Mouse (Mus musculus) forebrain, embryonic 12.5 days (tissue): ENCODE data around the gene Slc8a3. TPM values are rescaled to one million over a fixed set of nuclear protein-coding genes. Genes with fewer than 3 reads are reported as not detected.
A peak's percentile ranks its signal among the peaks of the same experiment; 100 is the strongest.

Experiments used
- ATAC-seq: fragments of 200-750 bp; cut with Nextera tagmentation; 2 replicates; pipeline ENCODE4 v1.8.0; 2017; ENCODE audit warnings: moderate TSS enrichment; ENCODE audit not compliant: low FRiP score
- H3K27ac ChIP-seq: fragments of 300-500 bp; sonication (generic); 2 replicates; pipeline ENCODE4 v1.5.1; 2016; ENCODE audit warnings: mild to moderate bottlenecking
- H3K27me3 ChIP-seq: fragments of 300-500 bp; sonication (generic); 2 replicates; pipeline ENCODE4 v1.6.1; 2016; ENCODE audit warnings: mild to moderate bottlenecking
- H3K36me3 ChIP-seq: fragments of 300-500 bp; sonication (generic); replicated peaks from 2 replicates; pipeline ENCODE4 v1.6.1; 2016; ENCODE audit warnings: mild to moderate bottlenecking
- H3K4me1 ChIP-seq: fragments of 300-500 bp; sonication (generic); 2 replicates; pipeline ENCODE4 v1.6.1; 2016
- H3K4me2 ChIP-seq: fragments of 300-500 bp; sonication (generic); 2 replicates; pipeline ENCODE4 v1.6.1; 2016; ENCODE audit warnings: mild to moderate bottlenecking, moderate library complexity
- H3K4me3 ChIP-seq: fragments of 300-500 bp; sonication (generic); replicated peaks from 2 replicates; pipeline ENCODE4 v1.5.1; 2016; ENCODE audit warnings: mild to moderate bottlenecking
- H3K9ac ChIP-seq: fragments of 300-500 bp; sonication (generic); 2 replicates; pipeline ENCODE4 v1.6.1; 2016; ENCODE audit warnings: mild to moderate bottlenecking
- H3K9me3 ChIP-seq: fragments of 300-500 bp; sonication (generic); 2 replicates; pipeline ENCODE4 v1.6.1; 2016
- WGBS: fragments of 180-500 bp; shearing (Covaris S2); methylation state at CpG from one replicate; pipeline ENCODE4 v1.1.7; 2016; 5-methylcytosine and 5-hydroxymethylcytosine counted together
- polyA plus RNA-seq: library from polyadenylated mRNA; unstranded; fragments of >200 nt; fragmentation: Nextera tagmentation; extraction: Ambion mirVana; gene quantifications from 2 replicates; pipeline ENCODE4 v1.2.1, GENCODE M21; 2016

The Slc8a3 gene
- polyA plus RNA-seq, 1 experiment from 2014 or later, result 2.2 TPM

DNA sequence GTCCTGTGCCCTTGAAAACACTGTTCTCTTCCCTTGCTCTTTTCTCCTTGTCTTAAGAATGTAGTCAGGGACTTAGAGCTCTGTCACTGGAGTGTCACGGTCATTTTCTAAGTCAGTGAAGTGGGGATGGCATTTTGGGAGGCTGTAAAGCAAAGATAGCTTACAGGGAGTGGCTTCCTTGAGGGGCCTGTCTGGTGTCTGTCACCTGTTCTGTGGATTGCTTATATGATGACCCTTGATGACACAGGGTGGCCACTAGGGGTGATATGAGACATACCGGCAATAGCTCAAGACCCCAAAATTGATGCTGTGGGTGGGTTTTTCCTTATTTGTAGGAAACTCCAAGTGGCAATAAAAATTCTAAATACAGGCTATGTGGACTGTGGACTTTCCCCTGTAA, 164.5 kb downstream of the Slc8a3 start:
- Histone ChIP-seq H3K9me3 (no peaks in the 10 kb centered on the region), H3K9ac (no peak overlapping the region), H3K27ac (no peak overlapping the region), H3K27me3 (0 out of 2 replicates have a peak, but pooled peaks cover 6% of the 10 kb centered on the region), H3K4me1 (peaks cover 8% of the 10 kb centered on the region), H3K4me3 (no peak overlapping the region), H3K36me3 (no peaks in the 10 kb centered on the region), H3K4me2 (no peak overlapping the region)
- 87% methylated on average over 2 of the region's 2 CpGs for WGBS
- ATAC-seq, result no peak

DNA sequence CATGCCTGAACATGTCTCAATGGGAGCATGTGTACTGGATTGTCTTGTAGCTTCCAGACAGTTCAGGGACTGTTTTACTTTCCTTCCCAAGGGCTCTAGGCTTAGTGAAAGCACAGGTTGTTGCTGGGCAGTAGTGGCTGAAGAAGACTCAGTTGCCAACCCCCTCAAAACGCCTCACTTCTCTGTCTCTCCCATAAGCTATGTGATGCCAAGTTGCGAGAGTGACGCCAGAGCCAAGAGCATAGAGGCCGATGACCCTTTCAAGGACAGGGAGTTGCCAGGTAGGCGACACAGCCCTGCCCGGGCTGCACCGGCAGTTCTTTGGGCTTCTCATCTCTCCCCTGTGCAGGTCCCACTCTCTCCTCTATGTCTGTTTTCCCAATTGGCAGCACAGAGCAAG, 164.9 kb downstream of the Slc8a3 start:
- Histone ChIP-seq H3K4me2 (no peak overlapping the region), H3K4me1 (peaks cover 8% of the 10 kb centered on the region), H3K36me3 (no peaks in the 10 kb centered on the region), H3K27ac (no peak overlapping the region), H3K27me3 (0 out of 2 replicates have a peak, but pooled peaks cover 6% of the 10 kb centered on the region), H3K9me3 (no peaks in the 10 kb centered on the region), H3K9ac (no peak overlapping the region), H3K4me3 (no peak overlapping the region)
- ATAC-seq, result no peak
- 94% methylated on average over 7 of the region's 7 CpGs for WGBS

DNA sequence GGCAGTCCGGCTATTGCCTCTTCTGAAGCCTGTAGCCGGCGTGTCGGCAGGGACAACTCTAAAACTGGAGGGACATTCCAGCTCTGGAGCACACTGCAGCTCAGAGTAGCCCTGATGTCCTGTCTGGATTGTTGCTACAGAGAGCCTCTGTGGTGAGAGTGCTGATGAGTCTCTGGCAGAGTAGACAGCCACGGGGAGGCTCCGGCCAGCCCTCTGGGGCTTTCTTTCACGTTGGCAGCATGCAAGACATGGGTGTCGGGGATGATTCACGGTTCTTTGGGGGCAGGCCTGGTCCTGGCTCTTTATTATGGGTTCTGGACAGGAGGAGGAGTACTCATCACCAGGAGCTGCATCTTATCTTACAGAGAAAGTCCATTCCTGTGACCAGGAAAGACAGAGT, 165.8 kb downstream of the Slc8a3 start:
- Histone ChIP-seq H3K27me3 (0 out of 2 replicates have a peak, but pooled peaks cover 6% of the 10 kb centered on the region), H3K4me1 (peaks cover 8% of the 10 kb centered on the region), H3K36me3 (no peaks in the 10 kb centered on the region), H3K27ac (no peak overlapping the region), H3K4me3 (no peak overlapping the region), H3K9me3 (no peaks in the 10 kb centered on the region), H3K4me2 (no peak overlapping the region), H3K9ac (no peak overlapping the region)
- WGBS, result 94% methylated on average over 9 of the region's 9 CpGs
- ATAC-seq, result no peak

DNA sequence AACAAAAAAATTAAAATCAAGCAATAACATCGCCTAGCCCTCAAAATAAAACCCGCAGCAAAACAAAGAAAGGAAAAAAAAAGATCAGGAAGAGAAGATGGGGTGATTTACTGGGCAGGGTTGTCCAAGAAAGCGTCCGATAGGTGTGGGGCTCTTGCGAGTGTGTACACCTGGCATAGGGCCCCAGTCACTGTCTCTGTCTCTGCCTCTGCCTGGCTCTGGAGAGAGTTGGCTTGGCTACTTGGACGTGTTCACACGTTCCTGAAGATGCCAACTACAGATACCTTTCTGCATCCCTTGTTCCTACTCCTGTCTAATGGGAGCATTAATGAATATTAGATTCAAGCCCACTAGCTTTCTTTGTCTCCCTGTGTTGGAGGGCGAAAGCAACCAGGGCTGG, 166.4 kb downstream of the Slc8a3 start:
- no peak for ATAC-seq
- no peaks in the 10 kb centered on the region for H3K36me3 ChIP-seq
- 91% methylated on average over 8 of the region's 8 CpGs for WGBS
- peaks cover 8% of the 10 kb centered on the region for H3K4me1 ChIP-seq
- no peak overlapping the region for H3K27ac ChIP-seq
- 0 out of 2 replicates have a peak, but pooled peaks cover 6% of the 10 kb centered on the region for H3K27me3 ChIP-seq
- no peak overlapping the region for H3K4me3 ChIP-seq
- no peak overlapping the region for H3K4me2 ChIP-seq
- H3K9ac ChIP-seq, result no peak overlapping the region
- no peaks in the 10 kb centered on the region for H3K9me3 ChIP-seq

DNA sequence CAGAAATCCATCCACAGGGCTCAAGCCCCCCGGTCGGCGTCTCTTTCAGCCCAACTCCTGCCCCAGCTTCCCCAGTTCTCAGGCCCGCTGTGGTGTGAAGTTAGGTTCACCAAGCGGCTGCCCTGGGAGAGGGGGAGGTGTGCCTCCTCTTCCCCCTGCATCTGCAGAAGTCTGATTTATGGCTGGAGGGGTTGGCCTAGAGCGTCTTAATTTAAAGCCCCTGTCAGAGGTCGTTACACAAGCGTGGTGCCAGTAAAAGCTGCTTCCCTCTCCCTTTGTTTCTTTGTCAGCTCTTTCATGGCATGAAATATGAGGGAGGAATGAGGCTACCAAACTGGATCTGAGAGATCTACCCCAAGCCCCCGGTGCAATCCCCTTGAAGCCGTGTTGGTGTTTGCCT, 166.9 kb downstream of the Slc8a3 start:
- no peak for ATAC-seq
- no peak overlapping the region for H3K4me2 ChIP-seq
- H3K9ac ChIP-seq, result 0 out of 2 replicates have a peak overlapping the region, but pooled peaks have one; percentile 2
- 0 out of 2 replicates have a peak, but pooled peaks cover 6% of the 10 kb centered on the region for H3K27me3 ChIP-seq
- no peaks in the 10 kb centered on the region for H3K9me3 ChIP-seq
- H3K4me1 ChIP-seq, result peaks cover 8% of the 10 kb centered on the region
- 20% methylated on average over 10 of the region's 10 CpGs for WGBS
- no peak overlapping the region for H3K27ac ChIP-seq
- H3K4me3 ChIP-seq, result no peak overlapping the region
- no peaks in the 10 kb centered on the region for H3K36me3 ChIP-seq

DNA sequence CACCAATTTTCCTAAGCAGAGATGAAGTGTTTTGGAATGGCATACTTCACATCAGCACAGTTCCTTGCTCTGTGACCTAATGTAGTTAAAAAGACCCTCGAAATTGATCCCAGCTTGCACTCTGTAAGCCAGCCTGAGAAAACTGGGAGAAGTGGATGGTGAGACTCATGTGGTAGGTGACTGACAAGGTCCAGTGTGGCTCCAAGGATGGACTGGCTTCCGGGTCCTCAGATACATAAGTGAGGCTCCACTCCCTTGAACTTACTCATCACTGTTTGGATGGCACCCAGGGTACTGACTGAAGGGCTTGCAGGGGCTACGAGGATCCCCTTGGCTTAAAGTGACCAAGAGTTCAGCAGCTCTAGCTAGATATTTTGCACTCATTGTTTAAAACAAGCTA, 169.4 kb downstream of the Slc8a3 start:
- H3K9me3 ChIP-seq, result no peaks in the 10 kb centered on the region
- WGBS, result 90% methylated on average over 3 of the region's 3 CpGs
- peaks cover 8% of the 10 kb centered on the region for H3K4me1 ChIP-seq
- H3K4me3 ChIP-seq, result no peak overlapping the region
- no peak overlapping the region for H3K4me2 ChIP-seq
- no peak for ATAC-seq
- no peaks in the 10 kb centered on the region for H3K36me3 ChIP-seq
- H3K27ac ChIP-seq, result no peak overlapping the region
- H3K27me3 ChIP-seq, result 0 out of 2 replicates have a peak, but pooled peaks cover 6% of the 10 kb centered on the region
- no peak overlapping the region for H3K9ac ChIP-seq

DNA sequence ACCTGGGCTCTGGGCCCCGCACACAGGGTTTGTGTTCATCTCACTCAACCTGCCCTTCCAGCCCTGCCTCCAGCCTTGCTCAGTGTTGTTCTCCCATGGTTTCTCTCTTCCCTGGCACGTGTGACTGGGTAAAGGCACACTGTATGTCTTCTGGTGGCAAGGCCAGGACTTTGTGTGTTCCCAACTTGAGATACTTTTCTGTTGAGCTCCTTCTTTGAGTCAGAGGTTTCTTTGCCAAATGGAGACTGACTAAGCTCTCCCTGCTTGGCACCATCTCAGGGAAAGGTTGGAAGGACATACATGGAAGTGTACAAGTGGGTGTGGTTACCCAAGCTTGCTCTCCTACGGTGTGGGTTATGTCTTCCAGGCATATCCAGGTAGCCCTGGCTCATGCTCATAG, 169.8 kb downstream of the Slc8a3 start:
- Histone ChIP-seq H3K27ac (no peak overlapping the region), H3K4me2 (no peak overlapping the region), H3K4me3 (no peak overlapping the region), H3K4me1 (peaks cover 8% of the 10 kb centered on the region), H3K9me3 (no peaks in the 10 kb centered on the region), H3K27me3 (0 out of 2 replicates have a peak, but pooled peaks cover 6% of the 10 kb centered on the region), H3K9ac (no peak overlapping the region), H3K36me3 (no peaks in the 10 kb centered on the region)
- 71% methylated on average over 3 of the region's 3 CpGs for WGBS
- ATAC-seq, result no peak

DNA sequence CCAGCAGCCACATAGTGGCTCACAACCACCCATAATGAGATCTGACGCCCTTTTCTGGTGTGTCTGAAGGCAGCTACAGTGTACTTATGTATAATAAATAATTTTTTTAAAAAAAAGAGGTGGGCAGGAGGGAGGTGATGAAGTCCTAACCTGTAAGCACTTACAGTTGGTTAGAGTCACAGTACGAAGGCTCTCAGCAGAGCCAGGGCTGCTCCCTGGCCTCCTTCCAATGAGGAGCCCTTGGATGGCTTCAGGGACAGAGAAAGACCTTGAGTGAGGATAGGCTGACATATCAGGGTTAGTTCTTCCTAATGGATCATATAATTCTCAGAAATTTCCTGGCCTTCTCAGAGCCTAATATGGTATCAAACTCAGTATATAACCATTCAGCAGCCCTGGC, 171.7 kb downstream of the Slc8a3 start:
- Histone ChIP-seq H3K4me1 (peaks cover 7% of the 10 kb centered on the region), H3K9ac (no peak overlapping the region), H3K4me3 (no peak overlapping the region), H3K27ac (no peak overlapping the region), H3K27me3 (no peaks in the 10 kb centered on the region), H3K36me3 (no peaks in the 10 kb centered on the region), H3K9me3 (no peaks in the 10 kb centered on the region), H3K4me2 (no peak overlapping the region)
- WGBS, result 92% methylated on average over 2 of the region's 2 CpGs
- no peak for ATAC-seq

DNA sequence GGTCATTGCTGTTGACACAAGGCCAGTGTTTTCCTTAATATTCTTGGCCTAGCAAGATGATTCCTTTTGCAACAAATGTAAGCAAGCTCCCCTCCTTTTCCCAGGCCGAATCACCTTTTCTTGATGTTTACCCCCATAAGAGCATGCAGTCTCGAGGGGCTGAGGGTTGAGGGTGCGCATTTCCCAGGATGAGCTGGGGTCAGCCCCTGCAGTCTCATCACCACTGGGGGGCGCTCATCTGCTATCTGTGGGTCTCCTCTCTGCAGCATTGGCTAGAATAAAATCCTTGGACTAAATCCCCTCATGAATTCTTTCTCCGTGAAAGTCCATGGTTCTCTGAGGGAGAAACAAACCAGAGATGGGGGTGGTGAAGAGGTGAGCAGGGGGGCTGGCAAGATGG, 172.1 kb downstream of the Slc8a3 start:
- Histone ChIP-seq H3K4me3 (no peak overlapping the region), H3K27me3 (no peaks in the 10 kb centered on the region), H3K36me3 (no peaks in the 10 kb centered on the region), H3K4me2 (no peak overlapping the region), H3K9ac (no peak overlapping the region), H3K9me3 (no peaks in the 10 kb centered on the region), H3K4me1 (peaks cover 2% of the 10 kb centered on the region), H3K27ac (no peak overlapping the region)
- 65% methylated on average over 5 of the region's 5 CpGs for WGBS
- no peak for ATAC-seq

DNA sequence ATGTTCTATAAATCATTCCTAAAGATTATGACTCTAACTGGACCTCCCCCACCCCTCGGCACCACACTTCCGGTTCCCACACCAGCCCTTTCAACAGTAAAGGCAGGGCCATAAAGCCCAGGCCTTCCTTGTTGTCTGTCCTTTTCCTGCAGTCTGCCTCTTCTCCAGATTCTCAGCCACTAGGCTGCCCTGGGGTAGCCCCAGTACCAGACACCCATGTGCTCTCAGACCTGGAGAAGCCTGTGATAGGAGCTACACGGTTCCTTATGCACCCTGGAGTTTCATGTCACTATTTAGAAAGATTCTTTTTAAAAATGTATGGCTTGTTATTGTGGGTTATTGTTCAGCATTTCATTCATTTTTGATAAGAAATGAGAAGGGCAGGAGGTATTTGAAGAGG, 172.6 kb downstream of the Slc8a3 start:
- no peak overlapping the region for H3K4me3 ChIP-seq
- no peaks in the 10 kb centered on the region for H3K4me1 ChIP-seq
- no peak overlapping the region for H3K4me2 ChIP-seq
- ATAC-seq, result no peak
- no peaks in the 10 kb centered on the region for H3K9me3 ChIP-seq
- no peak overlapping the region for H3K9ac ChIP-seq
- H3K27me3 ChIP-seq, result no peaks in the 10 kb centered on the region
- H3K36me3 ChIP-seq, result no peaks in the 10 kb centered on the region
- WGBS, result 91% methylated on average over 3 of the region's 3 CpGs
- no peak overlapping the region for H3K27ac ChIP-seq

DNA sequence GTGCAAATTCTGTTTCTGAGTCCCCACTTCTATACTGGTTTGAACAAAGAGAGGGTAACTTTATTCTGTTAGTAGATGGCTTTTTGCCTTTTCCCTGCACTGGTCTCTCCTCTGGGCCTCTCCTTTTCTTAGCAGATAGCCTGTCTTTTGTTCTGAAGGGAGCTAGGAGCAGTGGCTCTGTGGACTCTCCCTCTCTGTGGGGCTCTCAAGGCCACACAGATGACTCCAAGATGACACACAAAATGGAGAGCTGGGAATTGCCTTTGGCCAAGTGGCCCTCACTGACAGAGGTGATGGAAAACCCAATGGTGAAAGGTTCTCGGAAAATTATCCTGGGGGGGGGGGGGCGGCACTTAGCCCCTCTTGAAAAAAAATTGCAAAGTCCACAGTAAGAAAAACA, 173.0 kb downstream of the Slc8a3 start:
- H3K27ac ChIP-seq, result no peak overlapping the region
- no peak for ATAC-seq
- no peak overlapping the region for H3K4me2 ChIP-seq
- no peaks in the 10 kb centered on the region for H3K36me3 ChIP-seq
- H3K9ac ChIP-seq, result no peak overlapping the region
- 83% methylated on average over 2 of the region's 2 CpGs for WGBS
- H3K27me3 ChIP-seq, result no peaks in the 10 kb centered on the region
- no peak overlapping the region for H3K4me3 ChIP-seq
- H3K9me3 ChIP-seq, result no peaks in the 10 kb centered on the region
- H3K4me1 ChIP-seq, result no peaks in the 10 kb centered on the region

DNA sequence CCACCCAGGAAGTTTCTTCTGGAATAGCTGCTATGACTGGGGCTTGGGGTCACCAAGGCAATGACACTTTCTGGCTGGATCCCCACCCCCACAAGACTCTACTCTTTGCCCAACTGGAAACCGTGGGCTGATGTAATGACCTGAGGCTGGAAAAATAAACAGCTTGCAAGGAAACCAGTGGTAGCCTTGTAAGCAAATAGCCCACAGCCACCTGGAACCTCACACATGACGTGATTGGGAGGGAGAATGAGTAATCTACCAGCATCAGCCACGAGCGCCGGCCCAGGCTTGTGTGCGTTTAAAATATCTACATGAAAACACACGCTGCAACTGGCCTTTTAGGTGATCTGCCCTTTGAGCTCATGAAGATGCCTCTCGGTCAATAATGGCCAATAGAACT, 176.1 kb downstream of the Slc8a3 start:
- H3K27me3 ChIP-seq, result no peaks in the 10 kb centered on the region
- no peak overlapping the region for H3K4me2 ChIP-seq
- no peak overlapping the region for H3K4me3 ChIP-seq
- H3K4me1 ChIP-seq, result no peaks in the 10 kb centered on the region
- H3K9ac ChIP-seq, result no peak overlapping the region
- no peaks in the 10 kb centered on the region for H3K9me3 ChIP-seq
- WGBS, result 92% methylated on average over 8 of the region's 8 CpGs
- H3K36me3 ChIP-seq, result no peaks in the 10 kb centered on the region
- no peak for ATAC-seq
- H3K27ac ChIP-seq, result no peak overlapping the region

DNA sequence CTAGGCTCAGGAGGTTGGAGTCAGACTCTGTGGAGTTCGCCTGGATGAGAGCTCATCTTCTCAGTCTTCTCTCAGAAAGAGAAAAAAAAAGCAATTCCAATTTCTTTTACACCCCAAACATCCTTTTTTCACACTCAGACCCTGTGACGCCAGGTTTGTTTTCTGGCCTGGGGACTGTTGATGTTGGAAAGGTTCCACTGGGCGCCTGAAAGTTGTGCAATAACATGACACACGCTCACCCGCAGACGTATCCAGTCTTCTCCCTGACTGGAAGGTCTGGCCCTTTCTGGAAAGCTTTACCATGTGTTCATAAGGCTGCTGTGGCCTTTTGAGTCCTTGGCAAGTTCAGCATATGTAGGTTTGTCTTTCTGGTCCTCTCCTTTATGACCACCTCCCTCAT, 177.3 kb downstream of the Slc8a3 start:
- Histone ChIP-seq H3K4me1 (no peaks in the 10 kb centered on the region), H3K4me3 (no peak overlapping the region), H3K4me2 (no peak overlapping the region), H3K27me3 (no peaks in the 10 kb centered on the region), H3K9me3 (no peaks in the 10 kb centered on the region), H3K36me3 (no peaks in the 10 kb centered on the region), H3K9ac (no peak overlapping the region), H3K27ac (no peak overlapping the region)
- ATAC-seq, result no peak
- WGBS, result 91% methylated on average over 6 of the region's 6 CpGs
